Mouse (Mus musculus) neural tube, embryonic 15.5 days (tissue): ENCODE measurements around the gene Lamc3. TPM values are rescaled to one million over a fixed set of nuclear protein-coding genes. Genes with fewer than 3 reads are reported as not detected.

ENCODE experiments used
- ATAC-seq: fragments of 200-750 bp; cut with Nextera tagmentation; 2 replicates; pipeline ENCODE4 v1.8.0; 2017; ENCODE audit warnings: mild to moderate bottlenecking, moderate TSS enrichment, moderate library complexity; ENCODE audit not compliant: low FRiP score
- H3K27ac ChIP-seq: fragments of 300-500 bp; sonication (generic); replicated peaks from 2 replicates; pipeline ENCODE4 v1.5.1; 2015; ENCODE audit warnings: mild to moderate bottlenecking, inconsistent platforms
- H3K27me3 ChIP-seq: fragments of 300-500 bp; sonication (generic); replicated peaks from 2 replicates; pipeline ENCODE4 v1.6.1; 2015; ENCODE audit warnings: inconsistent platforms
- H3K36me3 ChIP-seq: fragments of 300-500 bp; sonication (generic); 2 replicates; pipeline ENCODE4 v1.6.1; 2015; ENCODE audit warnings: inconsistent platforms
- H3K4me1 ChIP-seq: fragments of 300-500 bp; sonication (generic); 2 replicates; pipeline ENCODE4 v1.6.1; 2015; ENCODE audit warnings: inconsistent platforms
- H3K4me2 ChIP-seq: fragments of 300-500 bp; sonication (generic); 2 replicates; pipeline ENCODE4 v1.6.1; 2015; ENCODE audit warnings: inconsistent platforms, mild to moderate bottlenecking, moderate library complexity
- H3K4me3 ChIP-seq: fragments of 300-500 bp; sonication (generic); replicated peaks from 2 replicates; pipeline ENCODE4 v1.5.1; 2015; ENCODE audit warnings: mild to moderate bottlenecking, inconsistent platforms
- H3K9ac ChIP-seq: fragments of 300-500 bp; sonication (generic); replicated peaks from 2 replicates; pipeline ENCODE4 v1.6.1; 2015; ENCODE audit warnings: mild to moderate bottlenecking, inconsistent platforms
- H3K9me3 ChIP-seq: fragments of 300-500 bp; sonication (generic); replicated peaks from 2 replicates; pipeline ENCODE4 v1.6.1; 2016; ENCODE audit warnings: inconsistent platforms
- WGBS: fragments of 180-500 bp; shearing (Covaris S2); methylation state at CpG from one replicate; pipeline ENCODE4 v1.1.7; 2015; ENCODE audit warnings: mixed read lengths; 5-methylcytosine and 5-hydroxymethylcytosine counted together
- polyA plus RNA-seq: library from polyadenylated mRNA; unstranded; fragments of >200 nt; fragmentation: Nextera tagmentation; extraction: Ambion mirVana; gene quantifications from 2 replicates; pipeline ENCODE4 v1.2.1, GENCODE M21; 2015

The Lamc3 gene
- polyA plus RNA-seq, 1 experiment from 2014 or later: 4.1 TPM

- Histone ChIP-seq H3K4me3 (no peak overlapping the region), H3K9me3 (no peaks in the 10 kb centered on the region), H3K4me2 (no peak overlapping the region), H3K36me3 (peaks cover 90% of the 10 kb centered on the region), H3K27ac (no peak overlapping the region), H3K27me3 (no peaks in the 10 kb centered on the region), H3K9ac (no peak overlapping the region), H3K4me1 (no peaks in the 10 kb centered on the region)
- no peak for ATAC-seq
- 97% methylated on average over 9 of the region's 9 CpGs for WGBS
These were observed 107.8 kb downstream of the Lamc3 start for GRCm38 (mm10) chr2:31994896-31995295.

GRCm38 (mm10) chr2:31996060-31996459 is 109.0 kb downstream of the Lamc3 start:
- Histone ChIP-seq H3K9ac (no peak overlapping the region), H3K27ac (no peak overlapping the region), H3K4me3 (no peak overlapping the region), H3K9me3 (no peaks in the 10 kb centered on the region), H3K4me2 (no peak overlapping the region), H3K4me1 (no peaks in the 10 kb centered on the region), H3K27me3 (no peaks in the 10 kb centered on the region), H3K36me3 (peaks cover 88% of the 10 kb centered on the region)
- no peak for ATAC-seq
- WGBS: 96% methylated on average over 13 of the region's 13 CpGs

Other genes with a start within 250 kb of the Lamc3 start
- 5.3 and 7.8 TPM in 2 replicates for gene Prdm12, start 247.3 kb upstream of the Lamc3 start, polyA plus RNA-seq
- 40.3 and 47.1 TPM in 2 replicates for gene Exosc2, start 216.6 kb upstream of the Lamc3 start, polyA plus RNA-seq
- gene Abl1, start 198.9 kb upstream of the Lamc3 start, polyA plus RNA-seq: 13.3 and 18.0 TPM in 2 replicates
- 0.23 TPM in 1 of 2 replicates, not detected in the other for gene Qrfp, start 76.7 kb upstream of the Lamc3 start, polyA plus RNA-seq
- 4.9 and 6.4 TPM in 2 replicates for gene Fibcd1, start 41.3 kb upstream of the Lamc3 start, polyA plus RNA-seq
- gene Aif1l, start 62.8 kb downstream of the Lamc3 start, polyA plus RNA-seq: 16.9 and 19.5 TPM in 2 replicates
- 62.0 and 66.0 TPM in 2 replicates for gene Nup214, start 87.1 kb downstream of the Lamc3 start, polyA plus RNA-seq
- 0.92 and 3.1 TPM in 2 replicates for gene Fam78a, start 197.6 kb downstream of the Lamc3 start, polyA plus RNA-seq
- 26.1 and 32.6 TPM in 2 replicates for gene Plpp7, start 208.2 kb downstream of the Lamc3 start, polyA plus RNA-seq